Comparison of ENCODE assay signal across 8 mouse cellular contexts in the genomic region with DNA sequence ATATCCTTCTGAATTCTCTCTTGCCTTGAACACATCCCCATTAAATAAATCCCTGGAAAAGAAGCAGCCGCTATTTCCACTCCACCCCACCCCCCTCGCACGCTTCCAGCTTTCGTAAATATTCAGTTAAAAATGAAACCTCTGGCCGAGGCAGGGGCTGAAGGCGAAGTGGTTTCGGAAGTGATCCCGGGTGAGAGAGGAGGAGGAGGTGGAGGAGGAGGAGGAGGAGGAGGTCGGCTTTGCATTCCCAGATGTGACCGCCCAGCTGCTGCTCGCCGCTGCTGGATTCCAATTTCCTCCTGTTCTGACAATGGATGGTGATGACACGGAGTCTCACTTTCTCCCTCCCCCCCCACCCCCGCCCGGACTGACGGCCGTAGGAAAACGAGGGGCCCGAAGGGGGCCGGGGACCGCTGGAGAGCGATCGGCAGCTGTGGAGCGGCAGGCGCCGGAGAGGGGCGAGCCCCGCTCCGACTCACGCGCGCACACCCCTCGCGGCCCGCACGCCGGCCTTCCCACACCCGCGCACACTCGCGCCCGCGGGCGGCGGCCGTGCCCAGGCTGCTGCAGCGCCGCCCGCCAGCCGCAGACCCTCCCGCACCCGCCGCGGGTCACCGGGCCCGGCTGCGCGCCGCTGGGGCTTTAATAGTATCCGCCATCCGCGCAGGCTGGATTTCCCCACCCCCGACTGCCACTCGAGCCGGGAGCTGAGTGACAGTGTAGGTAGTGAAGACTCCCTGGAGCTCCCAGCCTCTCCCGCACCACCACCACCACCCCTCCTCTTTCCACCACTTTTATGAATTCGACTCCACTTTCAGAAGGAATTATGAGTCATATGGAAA. TPM values are rescaled to one million over a fixed set of nuclear protein-coding genes. Genes with fewer than 3 reads are reported as not detected.
DNase-seq lines count a peak whose midpoint lies in the region; ATAC-seq lines count a peak whose summit lies in the region.

A gene (minus strand): TSS at position 312 of the 842 bp plus-strand sequence.

- no peaks in the 10 kb centered on the region for H3K9me3 ChIP-seq in hindbrain, embryonic 11.5 days (ENCODE audit: control insufficient read depth, low read length)

- H3K27ac ChIP-seq in hindbrain, embryonic 11.5 days (ENCODE audit: low read depth, low read length): peak within 1 kb of the TSS; percentile 85

- H3K4me2 ChIP-seq in hindbrain, embryonic 11.5 days (replicated peaks; ENCODE audit: low read depth, low read length): peak within 1 kb of the TSS; percentile 90

- DNase-seq in T-cell, adult 2 months (ENCODE audit: low spot score): peak; percentile 52
- peak; percentile 70 to 72 for DNase-seq in cerebellum, postnatal 25 days
- DNase-seq in frontal cortex, postnatal 14 days (ENCODE audit: low spot score in 2 of 2): peak; percentile 51 to 66
- DNase-seq in hindbrain, embryonic 11.5 days (ENCODE audit: low spot score): peak; percentile 76
- DNase-seq in layer of hippocampus, postnatal 25 days (ENCODE audit: extremely low spot score in 1 of 2, low spot score in 1 of 2): peak; percentile 43 to 48
- peak; percentile 52 for DNase-seq in lung, postnatal 14 days
- DNase-seq in ovary, postnatal 36 days (ENCODE audit: low spot score): peak; percentile 57
- peak; percentile 38 to 53 for DNase-seq in thymus, postnatal 36 days

- H3K36me3 ChIP-seq in hindbrain, embryonic 11.5 days (ENCODE audit: control insufficient read depth, insufficient read depth, low read length): no peaks in the 10 kb centered on the region

- H3K4me1 ChIP-seq in hindbrain, embryonic 11.5 days (replicated peaks; ENCODE audit: control insufficient read depth, insufficient read depth, low read length): no peaks in the 10 kb centered on the region

- H3K27me3 ChIP-seq in hindbrain, embryonic 11.5 days (ENCODE audit: control insufficient read depth, insufficient read depth, low read length): no peaks in the 10 kb centered on the region

- peak; percentile 76 for ATAC-seq in hindbrain, embryonic 11.5 days (ENCODE audit: low FRiP score)

- peak within 1 kb of the TSS; percentile 88 for H3K9ac ChIP-seq in hindbrain, embryonic 11.5 days (ENCODE audit: low read depth, low read length)

- H3K4me3 ChIP-seq in hindbrain, embryonic 11.5 days (ENCODE audit: low read depth, low read length): peak within 1 kb of the TSS; percentile 74

- WGBS in hindbrain, embryonic 11.5 days: under 1% methylated on average over 57 of the region's 67 CpGs

RNA-seq across cellular contexts. Expression of the gene that starts here (rescaled TPM):
- 17.2 and 18.2 TPM in 2 replicates for polyA plus RNA-seq in hindbrain, embryonic 11.5 days (2014; fragmentation: Nextera tagmentation; extraction: Ambion mirVana)
- 10 to 100 TPM; 36.3 to 44.1 TPM for total RNA-seq in layer of hippocampus, postnatal 25 days (2021)

Comparison
In these comparisons a context has a peak if more than half of its experiments do, and no peak if none do; other contexts are left out.
1. Peak in every context shown above with its lines: DNase-seq, ATAC-seq, H3K4me3 ChIP-seq and H3K27ac ChIP-seq.